ENCODE assay signal across 23 mouse cellular contexts in genomic region chr13:85191253-85191652, GRCm38 (mm10). TPM values are rescaled to one million over a fixed set of nuclear protein-coding genes. Genes with fewer than 3 reads are reported as not detected.
DNase-seq lines count a peak whose midpoint lies in the region; ATAC-seq and TF ChIP-seq lines count a peak whose summit lies in the region.
"Had no signal": no experiment of that assay in that cellular context is flagged by ENCODE, and none has a peak within 500 bp of the region (broad histone marks: within the 10 kb centered on the region; RNA-seq: fewer than 3 reads in every experiment).

No protein-coding gene starts in this region.

- no peak overlapping the region for H3K4me3 ChIP-seq in heart, embryonic 11.5 days (ENCODE audit: low read depth, low read length)
- no peak overlapping the region for H3K4me3 ChIP-seq in liver, embryonic 13.5 days (replicated peaks)
- H3K4me3 ChIP-seq in G1E (ENCODE audit: low read depth, low read length), result peak overlapping the region; percentile 30; the same call in 1 of the 2 replicates
- H3K4me3 ChIP-seq: embryonic facial prominence, embryonic 13.5 days; embryonic facial prominence, embryonic 15.5 days; forebrain, embryonic 10.5 days; forebrain, embryonic 12.5 days had no signal

- H3K27me3 ChIP-seq in heart, embryonic 11.5 days (ENCODE audit: control insufficient read depth, insufficient read depth, low read length), result no peaks in the 10 kb centered on the region
- H3K27me3 ChIP-seq in liver, embryonic 13.5 days, result no peaks in the 10 kb centered on the region
- no peaks in the 10 kb centered on the region for H3K27me3 ChIP-seq in G1E (ENCODE audit: insufficient read depth, low read length)
- H3K27me3 ChIP-seq: CH12.LX; embryonic facial prominence, embryonic 13.5 days; embryonic facial prominence, embryonic 15.5 days; forebrain, embryonic 12.5 days had no signal

- H3K9ac ChIP-seq in heart, embryonic 11.5 days (ENCODE audit: low read depth, low read length), result no peak overlapping the region
- H3K9ac ChIP-seq in liver, embryonic 13.5 days, result no peak overlapping the region
- H3K9ac ChIP-seq: embryonic facial prominence, embryonic 13.5 days; embryonic facial prominence, embryonic 15.5 days; forebrain, embryonic 12.5 days had no signal

- peak; percentile 90 for DNase-seq in heart, adult 11 months
- no peak for DNase-seq in liver, embryonic 13.5 days
- DNase-seq in liver, result no peak
- DNase-seq in G1E (ENCODE audit: low spot score), result no peak
- DNase-seq: adrenal gland, adult 2 months; adrenal gland, postnatal 10 days; adrenal gland, postnatal 25 days; B cell, adult 2 months; cerebellum, adult 11 months; cerebellum, adult 18-20 months; cerebellum, adult 8-10 months; cerebellum, postnatal 14 days; cerebellum, postnatal 36 days; embryo, embryonic 11 days had no signal

- ATAC-seq in heart, embryonic 11.5 days (replicated peaks; ENCODE audit: insufficient number of reproducible peaks, low FRiP score, low TSS enrichment), result no peak
- no peak for ATAC-seq in liver, embryonic 13.5 days (ENCODE audit: low read depth)
- ATAC-seq in G1E (ENCODE audit: extremely low read depth, insufficient number of reproducible peaks, low FRiP score, poor library complexity, severe bottlenecking), result no peak
- ATAC-seq: CD4-positive, CD25-positive, alpha-beta regulatory T cell, adult 4 months; forebrain, embryonic 14.5 days; forebrain, embryonic 16.5 days had no signal

- whole genome bisulfite sequencing in heart, embryonic 11.5 days (ENCODE audit: insufficient replicate concordance), result 93% methylated on average over 2 of the region's 2 CpGs
- 84% methylated on average over 2 of the region's 2 CpGs for WGBS in liver, embryonic 13.5 days (ENCODE audit: insufficient replicate concordance)

- no peak overlapping the region for H3K4me2 ChIP-seq in heart, embryonic 11.5 days
- peak overlapping the region; percentile 37 for H3K4me2 ChIP-seq in liver, embryonic 13.5 days
- H3K4me2 ChIP-seq: embryonic facial prominence, embryonic 15.5 days; forebrain, embryonic 12.5 days had no signal

- no peaks in the 10 kb centered on the region for H3K9me3 ChIP-seq in heart, embryonic 11.5 days (replicated peaks; ENCODE audit: control insufficient read depth, low read length)
- H3K9me3 ChIP-seq in liver, embryonic 13.5 days (replicated peaks), result no peaks in the 10 kb centered on the region
- no peaks in the 10 kb centered on the region for H3K9me3 ChIP-seq in G1E (replicated peaks)
- H3K9me3 ChIP-seq: embryonic facial prominence, embryonic 13.5 days; embryonic facial prominence, embryonic 15.5 days; forebrain, embryonic 10.5 days; forebrain, embryonic 12.5 days had no signal

- no peaks in the 10 kb centered on the region for H3K4me1 ChIP-seq in heart, embryonic 11.5 days (ENCODE audit: control insufficient read depth, insufficient read depth, low read length)
- peaks cover 15% of the 10 kb centered on the region for H3K4me1 ChIP-seq in liver, embryonic 13.5 days (replicated peaks)
- peaks cover 33% of the 10 kb centered on the region for H3K4me1 ChIP-seq in G1E (ENCODE audit: insufficient read depth, low read depth, low read length)
- H3K4me1 ChIP-seq: embryonic facial prominence, embryonic 15.5 days had no signal

- no peak overlapping the region for H3K27ac ChIP-seq in heart, embryonic 11.5 days (ENCODE audit: low read depth, low read length)
- no peak overlapping the region for H3K27ac ChIP-seq in liver, embryonic 13.5 days
- H3K27ac ChIP-seq: embryonic facial prominence, embryonic 13.5 days; embryonic facial prominence, embryonic 15.5 days; forebrain, embryonic 10.5 days; forebrain, embryonic 12.5 days had no signal

- no peak for TF ChIP-seq CTCF in G1E (IDR thresholded peaks at IDR 0.05; ENCODE audit: low read depth, low read length)

- H3K36me3 ChIP-seq in heart, embryonic 11.5 days (ENCODE audit: control insufficient read depth, insufficient read depth, low read length), result 0 out of 2 replicates have a peak, but pooled peaks cover 4% of the 10 kb centered on the region
- H3K36me3 ChIP-seq in liver, embryonic 13.5 days, result peaks cover 26% of the 10 kb centered on the region
- H3K36me3 ChIP-seq in G1E (replicated peaks), result peaks cover 42% of the 10 kb centered on the region

RNA-seq across cellular contexts. Expression of gene Ccnh, which starts 2.0 kb away (rescaled TPM):
- 75.4 and 77.7 TPM in 2 replicates for polyA plus RNA-seq in heart, embryonic 11.5 days (2014; fragmentation: Nextera tagmentation; extraction: Ambion mirVana)
- polyA plus RNA-seq in liver, embryonic 13.5 days (2015; fragmentation: Nextera tagmentation; extraction: Ambion mirVana), result 66.4 and 79.4 TPM in 2 replicates
- total RNA-seq in G1E (2014; fragmentation: Nextera tagmentation) (110 and 136 TPM in 2 replicates), G1E (2017) (74.5 and 103 TPM in 2 replicates)
- 34.7 and 46.2 TPM in 2 replicates for polyA plus RNA-seq in G1E (2012)
